Mouse (Mus musculus) monocyte, adult 59 days (primary cell): ENCODE data around the gene C2. TPM values are rescaled to one million over a fixed set of nuclear protein-coding genes. Genes with fewer than 3 reads are reported as not detected.

Source experiments
- total RNA-seq, 2 experiments: library from RNA; stranded (reverse); gene quantifications; one replicate each; pipeline ENCODE4 v1.2.4; 2023

C2 gene
- 10 to 100 TPM; 16.6 to 17.2 TPM for total RNA-seq

GRCm38 (mm10) chr17:34898160-34898586, at the start of gene C2, which contains the start of gene Ehmt2:
C2 (minus strand) TSS chr17:34898265.
Ehmt2 (plus strand) TSS chr17:34898469.

GRCm38 (mm10) chr17:34931061-34931734, 33.1 kb upstream of the C2 start, which contains the start of gene Neu1:
Neu1 (plus strand) TSS chr17:34931253.

GRCm38 (mm10) chr17:34913930-34914665, 16.0 kb upstream of the C2 start, which contains the start of gene Slc44a4:
Slc44a4 (plus strand) TSS chr17:34914466.

GRCm38 (mm10) chr17:34881683-34882310, 16.3 kb downstream of the C2 start, which contains the start of gene Gm20547:
Gm20547 (minus strand) TSS chr17:34882042.

GRCm38 (mm10) chr17:34879336-34879879, 18.7 kb downstream of the C2 start, which contains the start of gene Zbtb12:
Zbtb12 (plus strand) TSS chr17:34879483.

GRCm38 (mm10) chr17:34862416-34863081, 35.5 kb downstream of the C2 start, which contains the start of gene Cfb:
Cfb (minus strand) TSS chr17:34862518.

GRCm38 (mm10) chr17:34849722-34850516, 48.1 kb downstream of the C2 start, which contains the start of the genes Skiv2l and Nelfe:
Skiv2l (minus strand) TSS chr17:34850210.
Nelfe (plus strand) TSS chr17:34850391.

GRCm38 (mm10) chr17:34836856-34837221, 61.2 kb downstream of the C2 start, which contains the start of the genes Stk19 and Dxo:
Stk19 (minus strand) TSS chr17:34836945.
Dxo (plus strand) TSS chr17:34837019.

Other genes with a start within 250 kb of the C2 start
- gene Tnxb, start 227.7 kb downstream of the C2 start, total RNA-seq = under 1 TPM; 0.24 to 0.37 TPM
- gene C4b, start 154.4 kb downstream of the C2 start, total RNA-seq = 10 to 100 TPM in 1 of 2 experiments, 1 to 10 TPM in 1; 5.0 to 25.9 TPM
- gene Cyp21a1, start 93.7 kb downstream of the C2 start, total RNA-seq = not detected
- 10 to 100 TPM; 64.1 to 71.7 TPM for gene Stk19, start 61.3 kb downstream of the C2 start, total RNA-seq
- gene Dxo, start 61.2 kb downstream of the C2 start, total RNA-seq = 10 to 100 TPM; 48.5 to 48.9 TPM
- 10 to 100 TPM; 83.5 to 92.5 TPM for gene Skiv2l, start 48.1 kb downstream of the C2 start, total RNA-seq
- 10 to 100 TPM; 21.6 to 31.4 TPM for gene Nelfe, start 47.9 kb downstream of the C2 start, total RNA-seq
- 10 to 100 TPM; 10.9 to 15.3 TPM for gene Cfb, start 35.7 kb downstream of the C2 start, total RNA-seq
- 1 to 10 TPM; 3.3 to 3.8 TPM for gene Zbtb12, start 18.8 kb downstream of the C2 start, total RNA-seq
- not detected for gene Gm20547, start 16.2 kb downstream of the C2 start, total RNA-seq
- 100 to 1,000 TPM; 134 to 139 TPM for gene Ehmt2, start 204 bp upstream of the C2 start, total RNA-seq
- gene Slc44a4, start 16.2 kb upstream of the C2 start, total RNA-seq = not detected
- gene Neu1, start 33.0 kb upstream of the C2 start, total RNA-seq = 10 to 100 TPM; 58.9 to 60.2 TPM
- 100 to 1,000 TPM; 240 to 289 TPM for gene Hspa1b, start 61.0 kb upstream of the C2 start, total RNA-seq
- gene Gm20481, start 71.6 kb upstream of the C2 start, total RNA-seq = not detected
- 100 to 1,000 TPM; 322 to 373 TPM for gene Hspa1a, start 73.9 kb upstream of the C2 start, total RNA-seq
- gene Hspa1l, start 74.4 kb upstream of the C2 start, total RNA-seq = under 1 TPM; 0.55 to 0.76 TPM
- gene Lsm2, start 83.6 kb upstream of the C2 start, total RNA-seq = 10 to 100 TPM; 18.6 to 21.1 TPM
- 10 to 100 TPM; 89.4 to 93.9 TPM for gene Vars, start 102.7 kb upstream of the C2 start, total RNA-seq
- gene Vwa7, start 118.3 kb upstream of the C2 start, total RNA-seq = under 1 TPM in 1 of 2 experiments, not detected in 1; 0.16 TPM
- gene Sapcd1, start 129.8 kb upstream of the C2 start, total RNA-seq = not detected
- 1 to 10 TPM; 1.0 to 2.2 TPM for gene Msh5, start 148.5 kb upstream of the C2 start, total RNA-seq
- gene Clic1, start 151.7 kb upstream of the C2 start, total RNA-seq = 100 to 1,000 TPM; 258 to 267 TPM
- 1 to 10 TPM; 1.2 to 1.7 TPM for gene Ddah2, start 160.8 kb upstream of the C2 start, total RNA-seq
- gene Ly6g6c, start 167.1 kb upstream of the C2 start, total RNA-seq = not detected
- not detected for gene Mpig6b, start 167.9 kb upstream of the C2 start, total RNA-seq
- gene Ly6g6e, start 178.6 kb upstream of the C2 start, total RNA-seq = not detected
- gene Ly6g6d, start 179.8 kb upstream of the C2 start, total RNA-seq = not detected
- not detected for gene Ly6g6f, start 187.3 kb upstream of the C2 start, total RNA-seq
- gene Abhd16a, start 191.0 kb upstream of the C2 start, total RNA-seq = 10 to 100 TPM; 58.8 to 60.6 TPM
- gene Ly6g5c, start 210.0 kb upstream of the C2 start, total RNA-seq = not detected
- gene Ly6g5b, start 217.2 kb upstream of the C2 start, total RNA-seq = under 1 TPM; 0.42 to 0.61 TPM
- 10 to 100 TPM; 22.2 to 30.3 TPM for gene Gpank1, start 223.2 kb upstream of the C2 start, total RNA-seq
- 100 to 1,000 TPM; 133 to 155 TPM for gene Csnk2b, start 223.8 kb upstream of the C2 start, total RNA-seq
- gene D17H6S53E, start 228.1 kb upstream of the C2 start, total RNA-seq = 10 to 100 TPM; 15.5 to 25.3 TPM
- not detected for gene Apom, start 233.8 kb upstream of the C2 start, total RNA-seq
- 100 to 1,000 TPM; 324 to 360 TPM for gene Bag6, start 236.9 kb upstream of the C2 start, total RNA-seq